Mouse (Mus musculus): ENCODE measurements around the gene 2610318N02Rik. TPM values are rescaled to one million over a fixed set of nuclear protein-coding genes. Genes with fewer than 3 reads are reported as not detected.
A peak's percentile ranks its signal among the peaks of the same experiment; 100 is the strongest.

The 2610318N02Rik gene
- total and polyA plus RNA-seq, 2 experiments: 0.33 TPM; not detected in 1

- H3K27ac ChIP-seq (replicated peaks; ENCODE audit: insufficient read depth, low read depth, low read length): no peak overlapping the region
- no peaks in the 10 kb centered on the region for H3K79me2 ChIP-seq (ENCODE audit: control insufficient read depth, insufficient read depth, low read length)
- H3K9ac ChIP-seq (ENCODE audit: low read depth, low read length): no peak overlapping the region
- no peak overlapping the region for H3K4me3 ChIP-seq (ENCODE audit: insufficient read depth, low read depth, low read length)
- H3K36me3 ChIP-seq (ENCODE audit: control insufficient read depth, insufficient read depth, low read length): peaks cover 14% of the 10 kb centered on the region
- H3K4me1 ChIP-seq (ENCODE audit: control insufficient read depth, insufficient read depth, low read length): no peaks in the 10 kb centered on the region
- no peak for TF ChIP-seq CTCF (IDR thresholded peaks at IDR 0.05; ENCODE audit: low read depth, low read length)
- no peak for TF ChIP-seq POLR2A (IDR thresholded peaks at IDR 0.05; ENCODE audit: extremely low read depth, insufficient read depth, low read length)
- DNase-seq (ENCODE audit: extremely low read depth, low read depth, low spot score): no peak
- WGBS: 83% methylated on average over 7 of the region's 7 CpGs
- H3K27me3 ChIP-seq (ENCODE audit: control insufficient read depth, insufficient read depth, low read length): no peaks in the 10 kb centered on the region
Observed at GRCm38 (mm10) chr16:17102630-17103220, 22.2 kb downstream of the 2610318N02Rik start.

DNA sequence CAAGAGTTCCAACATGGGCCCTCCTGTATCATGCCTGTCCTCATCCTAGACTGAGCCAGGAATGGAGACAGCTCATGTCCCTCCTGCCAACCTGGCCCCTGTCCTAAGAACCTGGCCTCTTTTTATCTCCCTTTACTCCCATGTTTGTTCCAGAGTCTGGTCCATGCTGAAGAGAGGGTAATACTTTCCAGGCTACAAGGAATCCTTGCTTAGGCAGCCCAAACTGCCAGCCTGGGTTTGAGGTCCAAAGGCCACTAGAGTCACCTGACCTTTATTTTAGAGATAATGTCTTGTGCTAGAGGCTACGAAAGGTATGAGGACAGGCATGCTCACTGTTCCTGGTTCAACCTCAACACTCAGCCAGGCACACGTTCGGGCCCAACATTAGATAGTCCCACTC lies 28.0 kb downstream of the 2610318N02Rik start:
- H3K36me3 ChIP-seq (ENCODE audit: control insufficient read depth, insufficient read depth, low read length): peaks cover 23% of the 10 kb centered on the region
- H3K27ac ChIP-seq (replicated peaks; ENCODE audit: insufficient read depth, low read depth, low read length): no peak overlapping the region
- peak; percentile 49 for DNase-seq (ENCODE audit: extremely low read depth, low read depth, low spot score)

GRCm38 (mm10) chr16:17088346-17088745 lies 36.6 kb downstream of the 2610318N02Rik start:
- WGBS: 84% methylated on average over 3 of the region's 3 CpGs
- H3K36me3 ChIP-seq (ENCODE audit: control insufficient read depth, insufficient read depth, low read length): peaks cover 32% of the 10 kb centered on the region
- no peak overlapping the region for H3K4me3 ChIP-seq (ENCODE audit: insufficient read depth, low read depth, low read length)

More for the DNA sequence above, 28.0 kb downstream of the 2610318N02Rik start:
- WGBS: 65% methylated on average over 3 of the region's 3 CpGs
- H3K4me1 ChIP-seq (ENCODE audit: control insufficient read depth, insufficient read depth, low read length): no peaks in the 10 kb centered on the region
- no peak for TF ChIP-seq CTCF (IDR thresholded peaks at IDR 0.05; ENCODE audit: low read depth, low read length)
- TF ChIP-seq POLR2A (IDR thresholded peaks at IDR 0.05; ENCODE audit: extremely low read depth, insufficient read depth, low read length): no peak
- no peaks in the 10 kb centered on the region for H3K79me2 ChIP-seq (ENCODE audit: control insufficient read depth, insufficient read depth, low read length)
- H3K4me3 ChIP-seq (ENCODE audit: insufficient read depth, low read depth, low read length): no peak overlapping the region
- H3K9ac ChIP-seq (ENCODE audit: low read depth, low read length): no peak overlapping the region
- no peaks in the 10 kb centered on the region for H3K27me3 ChIP-seq (ENCODE audit: control insufficient read depth, insufficient read depth, low read length)

DNA sequence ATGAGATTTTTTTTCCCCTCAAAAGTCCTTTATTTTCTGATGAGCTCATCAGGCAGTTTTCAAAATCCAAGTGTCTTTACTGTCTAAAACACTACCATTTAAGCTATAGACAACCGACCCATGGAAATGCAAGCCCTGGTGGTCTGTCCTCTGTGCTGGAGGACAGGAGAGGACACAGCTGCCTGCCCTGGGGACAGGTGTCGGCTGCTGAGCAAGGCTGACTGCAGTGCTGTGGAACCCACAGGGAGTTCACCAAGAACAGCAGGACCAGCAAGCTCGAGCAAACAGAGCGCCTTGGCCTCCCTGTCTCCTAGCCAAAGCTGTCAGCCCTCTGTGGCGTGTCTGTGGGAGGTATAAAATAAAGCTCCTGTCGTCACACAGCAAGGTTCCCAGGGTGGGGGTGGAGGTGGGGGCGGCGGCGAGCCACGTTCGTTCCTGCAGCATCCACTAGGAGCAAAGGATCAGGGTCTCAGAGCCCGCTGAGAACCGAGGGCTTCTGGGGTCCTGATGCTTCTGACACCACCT lies 38.2 kb downstream of the 2610318N02Rik start:
- no peak for TF ChIP-seq CTCF (IDR thresholded peaks at IDR 0.05; ENCODE audit: low read depth, low read length)
- no peak for TF ChIP-seq POLR2A (IDR thresholded peaks at IDR 0.05; ENCODE audit: extremely low read depth, insufficient read depth, low read length)
- Histone ChIP-seq H3K79me2 (ENCODE audit: control insufficient read depth, insufficient read depth, low read length) (no peaks in the 10 kb centered on the region), H3K36me3 (ENCODE audit: control insufficient read depth, insufficient read depth, low read length) (peaks cover 27% of the 10 kb centered on the region), H3K4me1 (ENCODE audit: control insufficient read depth, insufficient read depth, low read length) (no peaks in the 10 kb centered on the region), H3K4me3 (ENCODE audit: insufficient read depth, low read depth, low read length) (no peak overlapping the region), H3K9ac (ENCODE audit: low read depth, low read length) (no peak overlapping the region), H3K27ac (replicated peaks; ENCODE audit: insufficient read depth, low read depth, low read length) (no peak overlapping the region), H3K27me3 (ENCODE audit: control insufficient read depth, insufficient read depth, low read length) (no peaks in the 10 kb centered on the region)
- WGBS: 90% methylated on average over 13 of the region's 13 CpGs
- no peak for DNase-seq (ENCODE audit: extremely low read depth, low read depth, low spot score)

More at GRCm38 (mm10) chr16:17088346-17088745, 36.6 kb downstream of the 2610318N02Rik start:
- Histone ChIP-seq H3K4me1 (ENCODE audit: control insufficient read depth, insufficient read depth, low read length) (no peaks in the 10 kb centered on the region), H3K9ac (ENCODE audit: low read depth, low read length) (no peak overlapping the region), H3K27ac (replicated peaks; ENCODE audit: insufficient read depth, low read depth, low read length) (no peak overlapping the region), H3K27me3 (ENCODE audit: control insufficient read depth, insufficient read depth, low read length) (no peaks in the 10 kb centered on the region), H3K79me2 (ENCODE audit: control insufficient read depth, insufficient read depth, low read length) (no peaks in the 10 kb centered on the region)
- no peak for TF ChIP-seq POLR2A (IDR thresholded peaks at IDR 0.05; ENCODE audit: extremely low read depth, insufficient read depth, low read length)
- no peak for TF ChIP-seq CTCF (IDR thresholded peaks at IDR 0.05; ENCODE audit: low read depth, low read length)
- no peak for DNase-seq (ENCODE audit: extremely low read depth, low read depth, low spot score)

- DNase-seq (ENCODE audit: extremely low read depth, low read depth, low spot score): no peak
- Histone ChIP-seq H3K36me3 (ENCODE audit: control insufficient read depth, insufficient read depth, low read length) (peaks cover 24% of the 10 kb centered on the region), H3K27me3 (ENCODE audit: control insufficient read depth, insufficient read depth, low read length) (no peaks in the 10 kb centered on the region), H3K4me3 (ENCODE audit: insufficient read depth, low read depth, low read length) (no peak overlapping the region), H3K9ac (ENCODE audit: low read depth, low read length) (no peak overlapping the region), H3K79me2 (ENCODE audit: control insufficient read depth, insufficient read depth, low read length) (no peaks in the 10 kb centered on the region), H3K4me1 (ENCODE audit: control insufficient read depth, insufficient read depth, low read length) (no peaks in the 10 kb centered on the region), H3K27ac (replicated peaks; ENCODE audit: insufficient read depth, low read depth, low read length) (no peak overlapping the region)
- WGBS: 89% methylated on average over 3 of the region's 3 CpGs
- TF ChIP-seq CTCF (IDR thresholded peaks at IDR 0.05; ENCODE audit: low read depth, low read length) (no peak), POLR2A (IDR thresholded peaks at IDR 0.05; ENCODE audit: extremely low read depth, insufficient read depth, low read length) (no peak)
Observed at GRCm38 (mm10) chr16:17086241-17086640, 38.7 kb downstream of the 2610318N02Rik start.

GRCm38 (mm10) chr16:17085636-17086035 lies 39.3 kb downstream of the 2610318N02Rik start:
- Histone ChIP-seq H3K27me3 (ENCODE audit: control insufficient read depth, insufficient read depth, low read length) (no peaks in the 10 kb centered on the region), H3K4me1 (ENCODE audit: control insufficient read depth, insufficient read depth, low read length) (no peaks in the 10 kb centered on the region), H3K27ac (replicated peaks; ENCODE audit: insufficient read depth, low read depth, low read length) (no peak overlapping the region), H3K9ac (ENCODE audit: low read depth, low read length) (no peak overlapping the region), H3K79me2 (ENCODE audit: control insufficient read depth, insufficient read depth, low read length) (no peaks in the 10 kb centered on the region), H3K36me3 (ENCODE audit: control insufficient read depth, insufficient read depth, low read length) (peaks cover 24% of the 10 kb centered on the region), H3K4me3 (ENCODE audit: insufficient read depth, low read depth, low read length) (no peak overlapping the region)
- TF ChIP-seq POLR2A (IDR thresholded peaks at IDR 0.05; ENCODE audit: extremely low read depth, insufficient read depth, low read length): no peak
- TF ChIP-seq CTCF (IDR thresholded peaks at IDR 0.05; ENCODE audit: low read depth, low read length): no peak
- DNase-seq (ENCODE audit: extremely low read depth, low read depth, low spot score): no peak
- 84% methylated on average over 4 of the region's 4 CpGs for WGBS
